Mouse (Mus musculus) left cerebral cortex, adult 2 months (tissue): Measurements from ENCODE around the gene Zfp512. TPM values are rescaled to one million over a fixed set of nuclear protein-coding genes. Genes with fewer than 3 reads are reported as not detected.
"Not testable (repeated sequence)": the region's sequence is repeated elsewhere in the genome, so short reads cannot be mapped to it uniquely, and the experiment has no call there.

Experiments
- DNase-seq, 2 experiments: peaks; one replicate each; pipeline ENCODE4 v3.0.0; 2021 to 2022; ENCODE audit warnings: low spot score in 2 of 2, mixed read lengths in 1 of 2; ENCODE audit errors: extremely low spot score in 1 of 2
- H3K27ac ChIP-seq: fragments of 200-600 bp; 2 replicates; pipeline ENCODE4 v1.8.1; 2022
- H3K4me3 ChIP-seq: fragments of 200-600 bp; 2 replicates; pipeline ENCODE4 v1.8.1; 2022
- CTCF ChIP-seq: fragments of 200-600 bp; IDR thresholded peaks from 2 replicates; pipeline ENCODE4 v1.8.1; 2022; ENCODE audit warnings: antibody characterized with exemption, mild to moderate bottlenecking, moderate library complexity
- intact Hi-C: fragments of 180-260 bp; cut with DNase I; formaldehyde crosslinking; loops from one replicate; pipeline ENCODE4 v1.15.1; 2025
- total RNA-seq, 2 experiments: library from RNA; stranded (reverse); gene quantifications; 2 replicates each; pipeline ENCODE4 v1.2.3; 2021

The Zfp512 gene
- total RNA-seq, 2 experiments from 2014 or later = 50.4 to 53.3 TPM

GRCm38 (mm10) chr5:31492031-31492430 lies 39.8 kb downstream of the Zfp512 start:
- no peak overlapping the region for H3K4me3 ChIP-seq
- no peak for TF ChIP-seq CTCF
- no peak for DNase-seq
- H3K27ac ChIP-seq = no peak overlapping the region
- intact Hi-C loops = no loop called here

- H3K4me3 ChIP-seq = peak within 1 kb of the TSS; percentile 85
- no peak for TF ChIP-seq CTCF
- intact Hi-C loops = no loop called here
- DNase-seq = peak; percentile 87 to 89
- peak within 1 kb of the TSS; percentile 16; the same call in 1 of the 2 replicates for H3K27ac ChIP-seq
Observed at GRCm38 (mm10) chr5:31494513-31495297, 42.5 kb downstream of the Zfp512 start, which contains the start of gene Gpn1. Gpn1 (plus strand) TSS chr5:31494741.

- no peak overlapping the region for H3K4me3 ChIP-seq
- no peak for DNase-seq
- H3K27ac ChIP-seq = no peak overlapping the region
- no peak for TF ChIP-seq CTCF
- intact Hi-C loops = no loop called here
Observed at GRCm38 (mm10) chr5:31504843-31505242, 52.6 kb downstream of the Zfp512 start.

- Histone ChIP-seq H3K4me3 (no peak overlapping the region), H3K27ac (no peak overlapping the region)
- no peak for TF ChIP-seq CTCF
- intact Hi-C loops = no loop called here
- no peak for DNase-seq
Observed at GRCm38 (mm10) chr5:31512481-31512880, 60.2 kb downstream of the Zfp512 start.

GRCm38 (mm10) chr5:31520556-31520955 lies 68.3 kb downstream of the Zfp512 start:
- TF ChIP-seq CTCF = no peak
- H3K4me3 ChIP-seq = no peak overlapping the region
- no peak overlapping the region for H3K27ac ChIP-seq
- intact Hi-C loops = no loop called here
- no peak for DNase-seq

- H3K27ac ChIP-seq = peak within 1 kb of the TSS; percentile 95
- TF ChIP-seq CTCF = no peak
- peak; percentile 66 to 80 for DNase-seq
- peak within 1 kb of the TSS; percentile 85 for H3K4me3 ChIP-seq
- intact Hi-C loops = loop anchor here (2.0 kb wide), 1 partner anchor 74 kb away; the partner anchor contains the start of gene Zfp512
Observed at GRCm38 (mm10) chr5:31526354-31527116, 74.3 kb downstream of the Zfp512 start, which contains the start of gene Slc4a1ap. Slc4a1ap (plus strand) TSS chr5:31526995.

GRCm38 (mm10) chr5:31527117-31527680 lies 75.0 kb downstream of the Zfp512 start:
- peak in 1 of 2 experiments; percentile 13 for DNase-seq
- H3K4me3 ChIP-seq = peak overlapping the region; percentile 85
- TF ChIP-seq CTCF = no peak
- H3K27ac ChIP-seq = peak overlapping the region; percentile 95
- intact Hi-C loops = loop anchor here (2.0 kb wide), 1 partner anchor 74 kb away; the partner anchor contains the start of gene Zfp512

GRCm38 (mm10) chr5:31527707-31528106 lies 75.5 kb downstream of the Zfp512 start, which contains the start of gene Supt7l:
Supt7l (minus strand) TSS chr5:31527807.
- DNase-seq = not testable (repeated sequence)
- Histone ChIP-seq H3K4me3 (peak within 1 kb of the TSS; percentile 85), H3K27ac (peak within 1 kb of the TSS; percentile 95)
- intact Hi-C loops = loop anchor here (2.0 kb wide), 1 partner anchor 75 kb away; the partner anchor contains the start of gene Zfp512

- no peak for TF ChIP-seq CTCF
Observed at GRCm38 (mm10) chr5:31528560-31528959, 76.3 kb downstream of the Zfp512 start.

More at GRCm38 (mm10) chr5:31528560-31528959, 76.3 kb downstream of the Zfp512 start:
- intact Hi-C loops = no loop called here
- no peak for DNase-seq
- no peak overlapping the region for H3K27ac ChIP-seq
- H3K4me3 ChIP-seq = no peak overlapping the region

Other genes with a start within 250 kb of the Zfp512 start
- 10 to 100 TPM; 72.6 to 78.5 TPM for gene Ppm1g, start 231.7 kb upstream of the Zfp512 start, total RNA-seq
- 10 to 100 TPM; 82.3 to 86.0 TPM for gene Nrbp1, start 211.6 kb upstream of the Zfp512 start, total RNA-seq
- gene Gm9970, start 211.2 kb upstream of the Zfp512 start, total RNA-seq = not detected
- 1 to 10 TPM; 3.2 to 3.6 TPM for gene Krtcap3, start 200.7 kb upstream of the Zfp512 start, total RNA-seq
- 100 to 1,000 TPM; 106 to 107 TPM for gene Ift172, start 161.3 kb upstream of the Zfp512 start, total RNA-seq
- 100 to 1,000 TPM; 147 to 157 TPM for gene Fndc4, start 156.4 kb upstream of the Zfp512 start, total RNA-seq
- not detected for gene Gckr, start 155.0 kb upstream of the Zfp512 start, total RNA-seq
- under 1 TPM in 1 of 2 experiments, not detected in 1; 0.27 TPM for gene 4930548H24Rik, start 33.3 kb downstream of the Zfp512 start, total RNA-seq
- 10 to 100 TPM; 29.6 to 29.8 TPM for gene Gpn1, start 42.3 kb downstream of the Zfp512 start, total RNA-seq
- 10 to 100 TPM; 49.3 TPM for gene Slc4a1ap, start 74.6 kb downstream of the Zfp512 start, total RNA-seq
- gene Supt7l, start 75.4 kb downstream of the Zfp512 start, total RNA-seq = 10 to 100 TPM; 16.3 to 18.4 TPM
- gene Mrpl33, start 144.5 kb downstream of the Zfp512 start, total RNA-seq = 10 to 100 TPM; 75.2 to 86.7 TPM
- 1 to 10 TPM; 3.8 to 4.0 TPM for gene Rbks, start 245.2 kb downstream of the Zfp512 start, total RNA-seq
- gene Babam2, start 245.3 kb downstream of the Zfp512 start, total RNA-seq = 10 to 100 TPM; 39.5 to 45.2 TPM